Mouse (Mus musculus): ENCODE data around the gene Cnst. TPM values are rescaled to one million over a fixed set of nuclear protein-coding genes. Genes with fewer than 3 reads are reported as not detected.

Gene Cnst
- polyA plus RNA-seq, 1 experiment = 45.1 TPM

DNA sequence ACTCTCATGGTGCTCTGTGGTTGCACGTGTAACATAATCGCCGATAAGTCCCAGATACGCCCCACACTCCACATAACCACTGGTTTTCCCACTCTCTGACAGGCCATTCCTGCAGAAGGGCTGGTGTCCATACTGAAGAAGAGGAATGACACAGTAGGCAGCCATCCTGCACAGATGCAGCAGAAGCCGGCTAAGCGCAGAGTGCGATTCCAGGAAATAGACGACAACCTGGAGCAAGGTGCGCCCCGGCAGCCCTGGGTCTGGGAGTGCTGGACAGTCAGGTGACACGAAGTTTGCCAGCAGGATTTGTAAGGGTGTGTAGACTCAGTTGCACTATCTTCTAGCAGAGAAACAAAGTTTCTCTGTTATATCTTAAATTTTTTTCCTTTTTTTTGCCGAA is 76.5 kb downstream of the Cnst start:
- Histone ChIP-seq H3K27me3 (ENCODE audit: control insufficient read depth, insufficient read depth, low read length) (no peaks in the 10 kb centered on the region), H3K4me1 (ENCODE audit: control insufficient read depth, insufficient read depth, low read length) (peaks cover 4% of the 10 kb centered on the region; the same call in 1 of the 2 replicates), H3K27ac (ENCODE audit: insufficient read depth, low read length) (no peak overlapping the region), H3K4me3 (replicated peaks; ENCODE audit: insufficient read depth, low read depth, low read length) (no peak overlapping the region)
- TF ChIP-seq CTCF (IDR thresholded peaks at IDR 0.05; ENCODE audit: borderline replicate concordance, insufficient read depth, low read depth, low read length) (no peak), POLR2A (IDR thresholded peaks at IDR 0.05; ENCODE audit: borderline replicate concordance, insufficient read depth, low read length) (no peak)
- WGBS = 93% methylated on average over 12 of the region's 12 CpGs
- no peak for DNase-seq

DNA sequence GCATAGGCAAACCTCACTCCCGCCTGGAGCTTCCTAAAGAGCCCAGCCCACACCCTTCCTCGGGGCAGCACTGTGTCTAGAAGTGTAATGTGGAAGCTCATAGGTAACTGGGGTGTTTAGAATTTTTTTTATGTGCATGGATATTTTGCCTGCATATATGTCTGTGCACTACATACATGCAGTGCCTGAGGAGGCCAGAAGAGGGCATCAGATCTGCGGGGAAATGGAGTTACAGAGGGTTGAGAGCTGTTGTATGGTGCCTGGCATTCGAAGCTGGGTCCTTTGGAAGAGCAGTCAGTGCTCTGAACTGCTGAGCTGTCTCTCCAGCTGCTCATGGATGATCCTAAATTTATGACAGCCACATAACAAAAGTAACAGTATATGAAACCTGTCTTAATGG is 77.5 kb downstream of the Cnst start:
- Histone ChIP-seq H3K4me1 (ENCODE audit: control insufficient read depth, insufficient read depth, low read length) (no peaks in the 10 kb centered on the region), H3K4me3 (replicated peaks; ENCODE audit: insufficient read depth, low read depth, low read length) (no peak overlapping the region), H3K27ac (ENCODE audit: insufficient read depth, low read length) (no peak overlapping the region), H3K27me3 (ENCODE audit: control insufficient read depth, insufficient read depth, low read length) (no peaks in the 10 kb centered on the region)
- peak; percentile 43 to 63 for DNase-seq
- TF ChIP-seq CTCF (IDR thresholded peaks at IDR 0.05; ENCODE audit: borderline replicate concordance, insufficient read depth, low read depth, low read length) = peak; percentile 55
- TF ChIP-seq POLR2A (IDR thresholded peaks at IDR 0.05; ENCODE audit: borderline replicate concordance, insufficient read depth, low read length) = no peak
- 55% methylated on average over 4 of the region's 4 CpGs for WGBS

- 71% methylated on average over 4 of the region's 4 CpGs for WGBS
- no peak overlapping the region for H3K27ac ChIP-seq (ENCODE audit: insufficient read depth, low read length)
- DNase-seq = peak; percentile 54 to 70
- no peaks in the 10 kb centered on the region for H3K27me3 ChIP-seq (ENCODE audit: control insufficient read depth, insufficient read depth, low read length)
- no peaks in the 10 kb centered on the region for H3K4me1 ChIP-seq (ENCODE audit: control insufficient read depth, insufficient read depth, low read length)
- TF ChIP-seq CTCF (IDR thresholded peaks at IDR 0.05; ENCODE audit: borderline replicate concordance, insufficient read depth, low read depth, low read length) = peak; percentile 76
- no peak for TF ChIP-seq POLR2A (IDR thresholded peaks at IDR 0.05; ENCODE audit: borderline replicate concordance, insufficient read depth, low read length)
- no peak overlapping the region for H3K4me3 ChIP-seq (replicated peaks; ENCODE audit: insufficient read depth, low read depth, low read length)
These were observed 78.2 kb downstream of the Cnst start for GRCm38 (mm10) chr1:179624354-179624753.

DNA sequence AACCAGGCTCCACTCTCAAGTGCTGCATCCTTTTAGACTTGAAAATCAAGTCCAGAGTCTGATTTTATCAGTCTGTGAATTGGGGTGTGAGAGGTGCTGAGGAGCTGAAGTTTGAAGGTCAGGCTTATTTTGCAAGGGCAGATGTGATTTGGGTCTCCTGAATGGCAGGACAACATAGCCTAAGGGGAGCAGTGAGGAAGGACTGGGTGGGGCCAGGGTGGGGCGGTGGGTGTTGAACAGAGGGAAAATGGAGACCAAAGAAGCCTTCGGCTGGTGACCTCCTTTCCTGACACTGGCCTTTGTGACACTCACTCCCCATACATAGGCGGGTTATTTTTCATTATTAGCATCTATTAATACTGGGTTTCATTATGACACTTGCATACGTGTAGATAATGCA is 81.7 kb downstream of the Cnst start:
- WGBS = 88% methylated on average over 4 of the region's 4 CpGs
- no peak overlapping the region for H3K4me3 ChIP-seq (replicated peaks; ENCODE audit: insufficient read depth, low read depth, low read length)
- DNase-seq = no peak

GRCm38 (mm10) chr1:179628438-179629106 is 82.4 kb downstream of the Cnst start:
- 69% methylated on average over 8 of the region's 8 CpGs for WGBS
- H3K27me3 ChIP-seq (ENCODE audit: control insufficient read depth, insufficient read depth, low read length) = no peaks in the 10 kb centered on the region
- TF ChIP-seq CTCF (IDR thresholded peaks at IDR 0.05; ENCODE audit: borderline replicate concordance, insufficient read depth, low read depth, low read length) (no peak), POLR2A (IDR thresholded peaks at IDR 0.05; ENCODE audit: borderline replicate concordance, insufficient read depth, low read length) (no peak)
- H3K4me1 ChIP-seq (ENCODE audit: control insufficient read depth, insufficient read depth, low read length) = no peaks in the 10 kb centered on the region
- H3K4me3 ChIP-seq (replicated peaks; ENCODE audit: insufficient read depth, low read depth, low read length) = no peak overlapping the region
- H3K27ac ChIP-seq (ENCODE audit: insufficient read depth, low read length) = no peak overlapping the region
- DNase-seq = no peak

More for the DNA sequence above, 81.7 kb downstream of the Cnst start:
- no peaks in the 10 kb centered on the region for H3K4me1 ChIP-seq (ENCODE audit: control insufficient read depth, insufficient read depth, low read length)
- H3K27ac ChIP-seq (ENCODE audit: insufficient read depth, low read length) = no peak overlapping the region
- no peaks in the 10 kb centered on the region for H3K27me3 ChIP-seq (ENCODE audit: control insufficient read depth, insufficient read depth, low read length)
- TF ChIP-seq POLR2A (IDR thresholded peaks at IDR 0.05; ENCODE audit: borderline replicate concordance, insufficient read depth, low read length) (no peak), CTCF (IDR thresholded peaks at IDR 0.05; ENCODE audit: borderline replicate concordance, insufficient read depth, low read depth, low read length) (no peak)

GRCm38 (mm10) chr1:179629276-179629675 is 83.1 kb downstream of the Cnst start:
- no peaks in the 10 kb centered on the region for H3K27me3 ChIP-seq (ENCODE audit: control insufficient read depth, insufficient read depth, low read length)
- WGBS = 80% methylated on average over 5 of the region's 5 CpGs
- no peak for DNase-seq
- no peak for TF ChIP-seq POLR2A (IDR thresholded peaks at IDR 0.05; ENCODE audit: borderline replicate concordance, insufficient read depth, low read length)
- no peak for TF ChIP-seq CTCF (IDR thresholded peaks at IDR 0.05; ENCODE audit: borderline replicate concordance, insufficient read depth, low read depth, low read length)
- no peak overlapping the region for H3K4me3 ChIP-seq (replicated peaks; ENCODE audit: insufficient read depth, low read depth, low read length)
- H3K4me1 ChIP-seq (ENCODE audit: control insufficient read depth, insufficient read depth, low read length) = peaks cover 2% of the 10 kb centered on the region; the same call in 1 of the 2 replicates
- H3K27ac ChIP-seq (ENCODE audit: insufficient read depth, low read length) = no peak overlapping the region

DNA sequence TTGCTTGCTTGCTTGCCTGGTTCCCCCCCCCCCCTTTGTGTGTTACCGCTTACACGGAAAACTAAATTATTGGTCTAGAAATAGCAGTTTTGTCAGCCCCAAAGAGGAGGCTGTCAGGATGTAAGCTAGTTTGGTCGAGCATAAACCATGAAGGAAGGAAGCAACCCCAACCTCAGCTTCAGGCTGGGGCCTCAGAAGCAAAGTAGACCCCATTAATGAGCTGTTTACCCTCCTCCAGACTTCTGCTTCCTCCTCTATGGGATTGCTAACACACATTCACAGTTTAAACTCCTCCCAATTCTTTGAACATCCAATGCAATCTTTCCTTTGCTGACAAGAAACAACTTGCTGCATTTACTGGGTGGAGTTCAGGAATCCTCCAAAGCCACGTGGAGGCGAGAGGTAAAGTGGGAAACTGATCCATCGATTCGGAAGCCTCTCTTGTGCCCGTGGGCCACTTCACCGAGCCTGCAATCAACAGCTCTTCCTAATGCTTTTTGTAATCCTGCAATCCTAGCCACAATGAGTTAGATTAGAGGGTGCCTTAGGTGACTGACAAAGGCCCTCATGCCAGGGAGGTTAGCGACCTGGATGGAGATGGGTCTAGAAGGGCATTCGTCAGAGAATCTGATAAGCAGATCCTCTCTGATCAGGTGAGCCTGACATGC is 86.7 kb downstream of the Cnst start:
- TF ChIP-seq CTCF (IDR thresholded peaks at IDR 0.05; ENCODE audit: borderline replicate concordance, insufficient read depth, low read depth, low read length) (no peak), POLR2A (IDR thresholded peaks at IDR 0.05; ENCODE audit: borderline replicate concordance, insufficient read depth, low read length) (no peak)
- Histone ChIP-seq H3K4me3 (replicated peaks; ENCODE audit: insufficient read depth, low read depth, low read length) (no peak overlapping the region), H3K27ac (ENCODE audit: insufficient read depth, low read length) (no peak overlapping the region), H3K27me3 (ENCODE audit: control insufficient read depth, insufficient read depth, low read length) (no peaks in the 10 kb centered on the region), H3K4me1 (ENCODE audit: control insufficient read depth, insufficient read depth, low read length) (peaks cover 2% of the 10 kb centered on the region; the same call in 1 of the 2 replicates)
- 83% methylated on average over 11 of the region's 11 CpGs for WGBS
- no peak for DNase-seq

DNA sequence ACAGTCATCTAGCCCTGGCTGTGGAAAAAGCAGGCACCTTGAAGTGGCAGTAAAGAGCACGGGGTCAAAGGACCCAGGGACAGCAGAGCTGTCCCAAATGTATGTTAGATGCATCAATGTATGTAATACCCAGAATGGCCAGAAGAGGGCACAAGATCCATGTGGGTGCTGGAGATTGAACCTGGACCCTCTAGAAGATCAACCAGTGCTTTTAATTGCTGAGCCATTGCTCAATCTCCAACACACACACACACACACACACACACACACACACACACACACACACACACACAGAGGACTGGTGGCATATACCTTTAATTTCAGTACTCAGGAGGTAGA is 87.2 kb downstream of the Cnst start:
- peaks cover 2% of the 10 kb centered on the region; the same call in 1 of the 2 replicates for H3K4me1 ChIP-seq (ENCODE audit: control insufficient read depth, insufficient read depth, low read length)
- peak; percentile 40 for TF ChIP-seq CTCF (IDR thresholded peaks at IDR 0.05; ENCODE audit: borderline replicate concordance, insufficient read depth, low read depth, low read length)
- no peak for TF ChIP-seq POLR2A (IDR thresholded peaks at IDR 0.05; ENCODE audit: borderline replicate concordance, insufficient read depth, low read length)
- WGBS = 37% methylated on average over 1 of the region's 1 CpGs
- H3K4me3 ChIP-seq (replicated peaks; ENCODE audit: insufficient read depth, low read depth, low read length) = no peak overlapping the region
- no peaks in the 10 kb centered on the region for H3K27me3 ChIP-seq (ENCODE audit: control insufficient read depth, insufficient read depth, low read length)
- H3K27ac ChIP-seq (ENCODE audit: insufficient read depth, low read length) = no peak overlapping the region
- no peak for DNase-seq

All from cerebellum, adult 2 months (tissue).